Mouse (Mus musculus): ENCODE data around the gene D930020B18Rik. TPM values are rescaled to one million over a fixed set of nuclear protein-coding genes. Genes with fewer than 3 reads are reported as not detected.

D930020B18Rik gene
- polyA plus RNA-seq, 1 experiment from 2014 or later, result 0.12 TPM

DNA sequence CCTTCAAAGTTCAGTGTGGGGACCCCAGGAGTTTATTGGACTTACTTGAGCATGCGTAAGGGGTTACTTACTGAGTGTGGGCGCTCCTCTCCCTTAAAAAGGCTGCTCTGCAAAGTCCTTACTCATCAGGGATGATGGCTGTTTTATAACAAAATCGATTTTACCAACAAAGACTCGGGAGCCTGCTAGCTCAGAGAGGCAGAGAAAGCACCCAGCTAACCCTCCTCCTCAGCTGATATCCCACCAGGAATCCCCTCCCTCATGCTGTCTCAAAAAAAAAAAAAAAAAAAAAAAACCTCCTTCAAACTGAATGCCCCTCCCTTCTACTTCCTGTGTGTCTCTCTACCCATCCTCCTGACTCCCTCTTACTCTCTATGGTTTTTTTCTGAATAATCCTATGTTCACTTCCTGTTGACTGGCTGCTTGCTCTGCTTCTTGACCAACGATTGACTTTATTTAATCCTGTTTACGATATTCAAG is 12.8 kb upstream of the D930020B18Rik start:
- Histone ChIP-seq H3K27ac (ENCODE audit: low read depth, low read length) (no peak overlapping the region), H3K27me3 (replicated peaks; ENCODE audit: control insufficient read depth, insufficient read depth, low read length) (no peaks in the 10 kb centered on the region), H3K4me2 (replicated peaks; ENCODE audit: low read depth) (no peak overlapping the region), H3K4me3 (ENCODE audit: low read depth, low read length) (no peak overlapping the region), H3K9me3 (ENCODE audit: control insufficient read depth) (no peaks in the 10 kb centered on the region), H3K4me1 (replicated peaks; ENCODE audit: control insufficient read depth, insufficient read depth, low read length) (peaks cover 5% of the 10 kb centered on the region; the same call in 1 of the 2 replicates), H3K36me3 (ENCODE audit: control insufficient read depth, insufficient read depth) (no peaks in the 10 kb centered on the region), H3K9ac (ENCODE audit: low read depth, low read length) (no peak overlapping the region)
- no peak for TF ChIP-seq CTCF (IDR thresholded peaks at IDR 0.05; ENCODE audit: low read depth)
- no peak for ATAC-seq
- 89% methylated on average over 6 of the region's 6 CpGs for WGBS

DNA sequence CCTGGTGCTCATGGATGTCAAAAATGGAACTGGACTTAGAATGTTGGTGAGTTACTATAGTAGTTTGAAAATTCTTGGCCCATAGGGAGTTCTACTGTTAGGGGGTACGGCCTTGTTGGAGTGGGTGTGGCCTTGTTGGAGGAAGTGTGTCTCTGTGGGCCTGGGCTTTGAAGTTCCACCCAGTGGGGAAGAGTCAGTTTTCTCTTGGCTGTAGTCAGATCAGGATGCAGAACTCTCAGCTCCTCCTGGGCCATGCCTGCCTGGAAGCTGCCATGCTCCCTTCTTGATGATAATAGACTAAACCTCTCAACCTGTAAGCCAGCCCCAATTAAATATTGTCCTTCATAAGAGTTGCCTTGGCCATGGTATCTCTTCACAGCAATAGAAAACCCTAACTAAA is 7.2 kb upstream of the D930020B18Rik start:
- H3K4me2 ChIP-seq (replicated peaks; ENCODE audit: low read depth), result no peak overlapping the region
- H3K27me3 ChIP-seq (replicated peaks; ENCODE audit: control insufficient read depth, insufficient read depth, low read length), result no peaks in the 10 kb centered on the region
- H3K36me3 ChIP-seq (ENCODE audit: control insufficient read depth, insufficient read depth), result no peaks in the 10 kb centered on the region
- TF ChIP-seq CTCF (IDR thresholded peaks at IDR 0.05; ENCODE audit: low read depth), result no peak
- no peak for ATAC-seq
- H3K9me3 ChIP-seq (ENCODE audit: control insufficient read depth), result no peaks in the 10 kb centered on the region
- no peak overlapping the region for H3K9ac ChIP-seq (ENCODE audit: low read depth, low read length)
- H3K4me1 ChIP-seq (replicated peaks; ENCODE audit: control insufficient read depth, insufficient read depth, low read length), result no peaks in the 10 kb centered on the region
- 53% methylated on average over 1 of the region's 1 CpGs for WGBS
- no peak overlapping the region for H3K27ac ChIP-seq (ENCODE audit: low read depth, low read length)
- H3K4me3 ChIP-seq (ENCODE audit: low read depth, low read length), result no peak overlapping the region

DNA sequence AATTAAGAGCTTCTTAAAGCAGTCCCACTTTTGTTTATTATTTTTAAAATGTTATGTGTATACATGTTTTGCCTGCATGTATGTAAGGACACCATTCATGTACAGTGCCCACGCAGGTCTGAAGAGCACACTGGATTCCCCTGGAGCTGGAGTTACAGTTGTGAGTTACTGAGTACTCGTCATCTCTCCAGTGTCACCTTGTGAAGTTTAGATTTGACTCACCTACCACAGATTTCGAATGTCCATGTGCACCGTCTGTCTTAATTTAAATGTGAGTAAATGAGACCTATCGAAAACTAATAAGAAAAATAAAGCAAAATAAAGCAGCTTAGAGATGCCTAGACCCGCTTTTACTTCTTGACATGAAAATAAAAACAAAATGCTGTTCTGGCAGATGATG is 5.1 kb upstream of the D930020B18Rik start:
- WGBS, result 90% methylated on average over 6 of the region's 6 CpGs
- ATAC-seq, result no peak
- no peak overlapping the region for H3K27ac ChIP-seq (ENCODE audit: low read depth, low read length)

DNA sequence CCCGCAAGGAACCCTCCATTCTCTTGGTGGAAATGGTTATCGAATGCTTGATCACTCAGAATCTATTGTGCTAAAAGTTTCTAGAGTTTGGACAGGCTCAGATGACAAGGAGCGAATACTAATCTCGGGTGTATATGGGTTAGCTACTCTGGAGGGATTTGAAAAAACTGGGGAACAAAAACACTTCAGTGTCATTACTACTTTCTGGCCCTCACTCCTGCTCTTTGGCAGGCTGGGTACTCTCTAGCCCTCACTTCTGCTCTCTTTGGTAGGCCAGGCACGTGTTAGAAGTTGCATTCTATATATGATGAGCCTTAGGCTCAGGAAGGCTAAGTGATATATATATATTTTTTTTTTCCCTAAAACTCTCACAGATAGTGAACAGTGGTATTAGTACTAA is 1.8 kb upstream of the D930020B18Rik start:
- Histone ChIP-seq H3K4me2 (replicated peaks; ENCODE audit: low read depth) (no peak overlapping the region), H3K36me3 (ENCODE audit: control insufficient read depth, insufficient read depth) (no peaks in the 10 kb centered on the region), H3K27ac (ENCODE audit: low read depth, low read length) (no peak overlapping the region), H3K9me3 (ENCODE audit: control insufficient read depth) (no peaks in the 10 kb centered on the region), H3K4me3 (ENCODE audit: low read depth, low read length) (no peak overlapping the region), H3K27me3 (replicated peaks; ENCODE audit: control insufficient read depth, insufficient read depth, low read length) (peaks cover 20% of the 10 kb centered on the region), H3K9ac (ENCODE audit: low read depth, low read length) (no peak overlapping the region), H3K4me1 (replicated peaks; ENCODE audit: control insufficient read depth, insufficient read depth, low read length) (peaks cover 8% of the 10 kb centered on the region; the same call in 1 of the 2 replicates)
- no peak for TF ChIP-seq CTCF (IDR thresholded peaks at IDR 0.05; ENCODE audit: low read depth)
- ATAC-seq, result no peak
- WGBS, result 89% methylated on average over 5 of the region's 5 CpGs

More for the DNA sequence above, 5.1 kb upstream of the D930020B18Rik start:
- no peak overlapping the region for H3K4me2 ChIP-seq (replicated peaks; ENCODE audit: low read depth)
- no peaks in the 10 kb centered on the region for H3K27me3 ChIP-seq (replicated peaks; ENCODE audit: control insufficient read depth, insufficient read depth, low read length)
- H3K4me3 ChIP-seq (ENCODE audit: low read depth, low read length), result no peak overlapping the region
- H3K36me3 ChIP-seq (ENCODE audit: control insufficient read depth, insufficient read depth), result no peaks in the 10 kb centered on the region
- H3K4me1 ChIP-seq (replicated peaks; ENCODE audit: control insufficient read depth, insufficient read depth, low read length), result 0 out of 2 replicates have a peak, but pooled peaks cover 2% of the 10 kb centered on the region
- H3K9ac ChIP-seq (ENCODE audit: low read depth, low read length), result no peak overlapping the region
- no peak for TF ChIP-seq CTCF (IDR thresholded peaks at IDR 0.05; ENCODE audit: low read depth)
- no peaks in the 10 kb centered on the region for H3K9me3 ChIP-seq (ENCODE audit: control insufficient read depth)

DNA sequence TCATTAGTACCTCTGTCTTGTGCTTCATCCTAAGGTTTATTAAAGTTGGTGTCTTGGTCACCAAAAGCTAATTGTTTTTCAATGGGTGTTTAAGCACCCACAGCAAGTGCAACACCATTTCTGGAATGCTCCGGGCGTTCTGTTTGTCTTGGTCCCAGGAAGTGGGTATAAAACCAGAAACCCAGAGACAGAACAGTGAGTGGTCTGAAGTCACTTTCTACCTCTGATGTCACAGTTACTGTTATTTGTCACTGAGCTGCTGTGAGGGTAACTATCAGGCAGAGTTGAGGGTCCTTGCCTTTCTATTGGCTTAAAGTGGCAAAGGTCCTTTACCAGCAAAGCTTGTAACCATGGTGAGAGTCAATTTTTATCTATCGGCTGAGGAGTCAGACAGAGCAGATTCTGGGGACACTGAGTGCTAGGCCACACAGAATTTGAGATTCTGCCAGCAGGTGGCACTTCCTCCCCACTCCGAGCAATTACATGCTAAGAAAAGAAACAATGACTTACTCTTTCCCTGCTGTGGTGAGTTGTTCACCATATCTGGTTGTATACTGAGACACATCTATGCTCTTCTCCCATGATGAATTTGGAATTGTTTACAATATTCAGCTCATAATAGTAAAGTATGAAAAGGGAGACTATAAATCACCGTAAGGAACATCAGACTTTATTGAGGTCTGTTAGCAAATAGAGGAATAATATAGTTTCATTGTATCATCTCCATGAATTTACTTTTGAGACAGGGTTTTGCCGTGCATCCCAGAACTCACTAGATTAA is 1.0 kb upstream of the D930020B18Rik start:
- H3K4me2 ChIP-seq (replicated peaks; ENCODE audit: low read depth), result peak overlapping the region; percentile 96
- H3K9ac ChIP-seq (ENCODE audit: low read depth, low read length), result no peak overlapping the region
- TF ChIP-seq CTCF (IDR thresholded peaks at IDR 0.05; ENCODE audit: low read depth), result peak; percentile 79
- ATAC-seq, result no peak
- H3K4me1 ChIP-seq (replicated peaks; ENCODE audit: control insufficient read depth, insufficient read depth, low read length), result peaks cover 8% of the 10 kb centered on the region; the same call in 1 of the 2 replicates
- H3K27ac ChIP-seq (ENCODE audit: low read depth, low read length), result no peak overlapping the region
- H3K27me3 ChIP-seq (replicated peaks; ENCODE audit: control insufficient read depth, insufficient read depth, low read length), result peaks cover 20% of the 10 kb centered on the region
- 50% methylated on average over 6 of the region's 6 CpGs for WGBS
- H3K4me3 ChIP-seq (ENCODE audit: low read depth, low read length), result no peak overlapping the region
- no peaks in the 10 kb centered on the region for H3K9me3 ChIP-seq (ENCODE audit: control insufficient read depth)
- no peaks in the 10 kb centered on the region for H3K36me3 ChIP-seq (ENCODE audit: control insufficient read depth, insufficient read depth)

DNA sequence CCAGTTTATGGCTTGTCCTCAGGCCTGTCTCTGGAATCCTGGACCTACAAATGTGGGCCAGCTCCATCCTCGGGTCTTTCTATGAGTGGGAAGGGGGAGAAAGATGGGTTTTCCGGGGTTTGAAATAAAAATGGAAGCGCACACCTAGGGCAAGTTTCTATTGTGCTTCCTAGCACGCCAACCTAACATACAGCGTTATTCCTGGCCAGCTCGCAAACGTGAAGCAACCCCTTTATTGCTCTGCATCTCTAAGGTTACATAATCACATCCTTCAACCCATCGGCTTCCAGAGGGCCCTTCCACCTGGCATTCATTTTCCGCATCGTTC is 480 bp upstream of the D930020B18Rik start:
- Histone ChIP-seq H3K9ac (ENCODE audit: low read depth, low read length) (no peak overlapping the region), H3K36me3 (ENCODE audit: control insufficient read depth, insufficient read depth) (no peaks in the 10 kb centered on the region), H3K4me3 (ENCODE audit: low read depth, low read length) (peak overlapping the region; percentile 56), H3K27ac (ENCODE audit: low read depth, low read length) (no peak overlapping the region), H3K4me1 (replicated peaks; ENCODE audit: control insufficient read depth, insufficient read depth, low read length) (peaks cover 8% of the 10 kb centered on the region; the same call in 1 of the 2 replicates), H3K4me2 (replicated peaks; ENCODE audit: low read depth) (peak overlapping the region; percentile 96), H3K9me3 (ENCODE audit: control insufficient read depth) (no peaks in the 10 kb centered on the region), H3K27me3 (replicated peaks; ENCODE audit: control insufficient read depth, insufficient read depth, low read length) (peaks cover 20% of the 10 kb centered on the region)
- 17% methylated on average over 10 of the region's 10 CpGs for WGBS
- no peak for ATAC-seq
- no peak for TF ChIP-seq CTCF (IDR thresholded peaks at IDR 0.05; ENCODE audit: low read depth)

Data from intestine, postnatal 0 days (tissue).